Mouse (Mus musculus) effector memory CD4-positive, alpha-beta T cell, adult 5 months (primary cell): Measurements from ENCODE around the gene Actl11. TPM values are rescaled to one million over a fixed set of nuclear protein-coding genes. Genes with fewer than 3 reads are reported as not detected.

Experiments used
- polyA plus RNA-seq: library from polyadenylated mRNA; unstranded; fragments of 100-300 nt; shearing (Covaris generic); gene quantifications from one replicate; pipeline ENCODE4 v1.2.1, GENCODE M21; 2017

The Actl11 gene
- not detected for polyA plus RNA-seq

DNA sequence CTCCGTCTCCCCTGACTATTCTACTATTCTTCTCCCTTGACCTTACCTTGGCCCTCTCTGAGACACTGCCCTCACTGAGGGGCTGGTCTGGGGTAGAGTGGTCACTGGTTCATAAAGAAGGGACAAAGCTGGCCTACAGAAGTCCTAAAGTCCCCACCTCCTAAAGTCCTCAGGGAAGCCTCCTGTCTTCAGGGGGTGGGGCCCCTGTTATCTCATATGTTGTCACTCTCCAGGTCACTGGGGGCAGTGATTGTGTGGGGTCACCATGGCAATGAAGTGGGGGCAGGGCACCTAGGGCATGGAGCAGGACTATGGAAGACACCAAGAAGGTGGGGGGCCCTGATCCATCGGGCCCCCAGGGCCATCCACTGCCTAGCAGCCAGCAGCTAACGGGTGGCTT lies at the start of gene Actl11:
TSS of gene Actl11 (plus strand) at position 301 of the 400 bp plus-strand sequence.

DNA sequence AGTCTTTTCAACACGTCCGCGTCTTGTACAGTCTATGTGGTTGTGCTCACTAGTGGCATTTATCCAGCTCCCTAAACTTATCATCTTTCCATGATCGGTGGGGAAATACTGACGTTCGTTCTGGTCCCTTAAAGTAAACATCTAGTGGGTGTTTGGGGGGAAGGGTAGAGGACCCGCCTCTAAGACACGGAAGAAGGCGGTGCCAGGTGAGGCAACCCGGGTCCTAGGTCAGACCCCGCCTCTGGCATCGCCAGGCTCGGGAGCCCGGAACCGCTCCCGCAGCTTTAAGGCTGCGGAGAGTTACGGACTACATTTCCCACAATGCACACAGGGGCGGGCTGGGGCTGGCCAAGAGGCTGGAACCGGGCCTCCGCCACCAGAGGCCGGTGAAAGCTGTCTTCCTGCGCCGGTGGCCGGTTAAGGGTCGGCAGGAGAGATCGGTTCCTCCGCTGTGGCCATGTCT lies 40.4 kb upstream of the Actl11 start, which contains the start of gene Mon1a:
TSS of gene Mon1a (plus strand) at position 348 of the 463 bp plus-strand sequence.

DNA sequence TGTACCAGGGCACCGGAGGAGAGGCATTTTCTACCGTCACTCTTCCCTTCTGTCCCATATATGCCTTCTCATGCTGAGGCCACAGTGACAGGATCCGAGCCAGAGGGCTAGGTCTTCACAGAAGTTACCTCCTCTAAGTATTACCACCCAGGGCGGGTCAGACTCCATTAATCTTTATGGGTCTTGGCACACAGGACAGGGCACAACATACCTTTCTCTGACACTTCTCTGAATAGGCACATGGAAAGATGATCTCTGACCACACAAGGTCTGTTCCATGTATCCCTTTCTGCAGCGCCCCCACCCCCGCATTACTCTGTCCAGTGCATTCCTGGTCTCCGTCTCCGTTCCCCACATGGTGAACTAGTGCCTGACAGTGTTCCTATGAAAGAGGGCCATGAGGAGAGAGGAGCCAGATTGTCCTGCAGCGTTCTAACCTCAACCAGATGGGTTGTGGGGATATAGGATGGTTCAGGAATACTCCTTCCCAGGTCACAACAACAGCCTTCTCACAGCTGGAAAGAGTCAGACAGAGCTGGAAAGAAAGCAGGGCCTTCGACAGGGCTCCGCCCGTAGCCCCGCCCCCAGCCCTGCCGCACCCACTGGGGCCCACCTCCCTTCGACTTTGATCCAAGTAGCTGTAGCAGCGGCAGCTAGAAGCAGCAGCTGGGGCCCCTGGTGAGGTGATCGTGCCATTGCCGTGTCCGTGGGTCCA lies 21.9 kb upstream of the Actl11 start, which contains the start of gene Mst1r:
TSS of gene Mst1r (plus strand) at position 622 of the 715 bp plus-strand sequence.

DNA sequence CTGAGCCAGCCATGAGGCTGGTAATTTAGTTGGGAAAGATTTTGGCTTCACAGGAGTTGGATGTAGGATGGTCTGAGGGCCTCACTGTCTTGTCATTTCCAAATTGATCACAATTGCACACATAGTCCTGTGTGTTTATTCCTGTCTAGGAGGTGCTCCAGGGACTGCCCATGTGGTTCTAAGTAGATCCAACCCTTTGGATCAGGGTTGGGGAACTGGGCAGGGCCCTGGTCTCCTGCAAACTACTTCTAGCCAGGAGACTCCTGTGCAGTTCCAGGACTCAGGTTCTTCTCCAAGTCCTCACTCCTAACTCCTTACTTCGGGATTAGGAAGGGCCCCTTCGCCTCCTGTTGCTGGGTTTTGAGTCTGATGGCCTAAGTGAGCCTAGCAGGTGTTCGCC lies 7.1 kb downstream of the Actl11 start, which contains the start of gene Camkv:
TSS of gene Camkv (plus strand) at position 301 of the 400 bp plus-strand sequence.

DNA sequence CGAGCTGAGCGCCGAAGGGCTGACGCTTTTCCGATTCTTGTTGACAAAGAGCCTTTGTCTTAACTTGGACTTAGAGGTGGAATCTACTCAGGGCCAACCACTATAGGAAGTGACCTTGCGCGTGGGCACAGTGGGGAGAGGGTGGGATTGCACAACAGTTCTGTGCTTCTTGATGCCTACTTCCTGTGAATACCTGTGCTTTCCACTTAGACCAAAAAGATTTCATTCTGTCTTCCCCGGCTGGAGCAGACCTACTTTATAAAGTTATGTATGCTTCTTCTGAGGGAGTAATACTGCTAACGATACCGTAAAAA lies 21.6 kb downstream of the Actl11 start, which contains the start of gene Traip:
TSS of gene Traip (plus strand) at position 215 of the 314 bp plus-strand sequence.

DNA sequence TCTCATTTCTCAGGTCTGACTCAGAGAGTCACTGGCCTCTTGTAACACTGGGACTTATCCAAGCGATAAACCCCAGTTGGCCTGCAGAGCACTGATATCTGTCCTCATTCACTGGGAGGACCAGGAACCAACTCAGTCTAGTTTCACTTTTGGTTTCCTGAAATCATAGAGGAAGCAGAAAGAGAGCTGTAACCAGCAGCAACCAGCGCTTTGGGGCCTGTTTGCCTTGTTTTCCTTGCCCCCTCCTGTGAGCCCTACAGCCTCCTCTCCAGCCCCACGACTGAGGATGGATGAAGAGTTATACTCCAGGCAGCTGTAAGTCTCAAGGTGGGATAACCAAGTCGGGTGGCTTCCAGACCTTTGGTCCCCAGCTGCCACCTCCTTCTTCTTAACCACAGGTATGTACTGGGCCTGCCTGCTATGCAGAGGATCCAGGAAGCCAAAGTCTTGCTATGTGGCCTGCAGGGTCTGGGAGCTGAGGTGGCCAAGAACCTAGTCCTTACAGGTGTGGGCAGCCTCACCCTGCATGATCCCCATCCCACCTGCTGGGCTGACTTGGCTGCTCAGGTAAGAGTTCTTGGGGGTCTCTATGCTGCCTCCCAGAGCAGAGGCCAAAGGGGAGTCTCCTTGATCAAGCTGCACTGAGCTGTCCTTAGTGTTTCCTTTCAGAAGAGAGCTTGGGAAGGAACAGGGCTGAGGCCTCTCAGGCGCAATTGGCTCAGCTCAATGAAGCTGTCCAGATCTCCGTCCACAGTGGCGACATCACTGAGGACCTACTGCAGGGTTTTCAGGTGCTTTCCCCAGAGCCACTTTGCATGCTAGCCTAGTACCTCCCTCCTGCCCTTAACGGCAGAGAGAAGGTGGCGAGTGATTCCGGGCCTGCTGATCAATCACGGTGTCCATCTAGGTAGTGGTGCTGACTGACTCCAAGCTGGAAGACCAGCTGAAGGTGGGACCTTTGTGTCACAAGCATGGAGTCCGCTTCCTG lies 47.4 kb downstream of the Actl11 start, which contains the start of gene Uba7:
TSS of gene Uba7 (plus strand) at position 107 of the 988 bp plus-strand sequence.

Other genes with a start within 250 kb of the Actl11 start
- 9.1 TPM for gene Gnat1, start 248.8 kb upstream of the Actl11 start, polyA plus RNA-seq
- 0.22 TPM for gene Sema3f, start 218.0 kb upstream of the Actl11 start, polyA plus RNA-seq
- 306 TPM for gene Rbm5, start 157.5 kb upstream of the Actl11 start, polyA plus RNA-seq
- gene Rbm6, start 55.2 kb upstream of the Actl11 start, polyA plus RNA-seq = 110 TPM
- 19.9 TPM for gene Mon1a, start 40.3 kb upstream of the Actl11 start, polyA plus RNA-seq
- gene Mst1r, start 21.6 kb upstream of the Actl11 start, polyA plus RNA-seq = not detected
- gene Camkv, start 7.2 kb downstream of the Actl11 start, polyA plus RNA-seq = not detected
- gene Traip, start 21.7 kb downstream of the Actl11 start, polyA plus RNA-seq = 2.0 TPM
- 150 TPM for gene Uba7, start 47.0 kb downstream of the Actl11 start, polyA plus RNA-seq
- gene Gm20661, start 54.6 kb downstream of the Actl11 start, polyA plus RNA-seq = not detected
- 0.61 TPM for gene Inka1, start 57.4 kb downstream of the Actl11 start, polyA plus RNA-seq
- not detected for gene Cdhr4, start 64.0 kb downstream of the Actl11 start, polyA plus RNA-seq
- not detected for gene Gm20662, start 67.9 kb downstream of the Actl11 start, polyA plus RNA-seq
- gene Ip6k1, start 74.0 kb downstream of the Actl11 start, polyA plus RNA-seq = 146 TPM
- gene Gmppb, start 120.8 kb downstream of the Actl11 start, polyA plus RNA-seq = 25.0 TPM
- 1.4 TPM for gene Amigo3, start 124.7 kb downstream of the Actl11 start, polyA plus RNA-seq
- 3.1 TPM for gene Mst1, start 152.0 kb downstream of the Actl11 start, polyA plus RNA-seq
- 110 TPM for gene Rnf123, start 154.9 kb downstream of the Actl11 start, polyA plus RNA-seq
- 54.4 TPM for gene Apeh, start 166.1 kb downstream of the Actl11 start, polyA plus RNA-seq